In the genomic region with DNA sequence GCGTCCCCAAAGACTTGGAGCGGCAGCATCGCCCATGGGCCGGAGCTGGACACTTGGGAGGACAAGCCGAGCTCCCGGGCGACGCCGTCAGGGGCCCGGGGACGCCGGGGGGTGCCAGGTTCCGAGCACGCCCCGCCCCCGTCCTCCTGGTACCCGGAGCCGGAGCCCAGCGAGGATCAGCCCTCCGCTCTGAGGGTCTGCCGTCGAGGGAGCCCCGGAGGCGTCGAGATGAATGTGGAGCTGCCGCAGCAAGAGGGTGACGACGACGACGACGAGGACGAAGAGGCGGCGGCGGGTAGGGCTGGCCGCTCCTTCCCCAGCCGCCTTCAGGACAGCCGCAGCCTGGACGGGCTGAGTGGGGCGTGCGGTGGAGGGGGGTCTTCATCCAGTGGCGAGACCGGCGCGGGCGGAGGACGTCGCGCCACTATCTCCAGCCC, we compare ENCODE assay signal across 8 mouse cellular contexts. TPM values are rescaled to one million over a fixed set of nuclear protein-coding genes. Genes with fewer than 3 reads are reported as not detected.
DNase-seq lines count a peak whose midpoint lies in the region; ATAC-seq and TF ChIP-seq lines count a peak whose summit lies in the region.

No protein-coding gene starts in this region.

- peak overlapping the region; percentile 95 for H3K4me2 ChIP-seq in lung, embryonic 15.5 days
- peak overlapping the region; percentile 70 for H3K4me2 ChIP-seq in embryonic facial prominence, embryonic 15.5 days (replicated peaks)
- H3K4me2 ChIP-seq in intestine, postnatal 0 days (replicated peaks; ENCODE audit: low read depth), result peak overlapping the region; percentile 95
- H3K4me2 ChIP-seq in midbrain, embryonic 15.5 days, result peak overlapping the region; percentile 92

- H3K9me3 ChIP-seq in lung, embryonic 15.5 days, result no peaks in the 10 kb centered on the region
- H3K9me3 ChIP-seq in embryonic facial prominence, embryonic 15.5 days (replicated peaks), result no peaks in the 10 kb centered on the region
- no peaks in the 10 kb centered on the region for H3K9me3 ChIP-seq in intestine, postnatal 0 days (ENCODE audit: control insufficient read depth)
- no peaks in the 10 kb centered on the region for H3K9me3 ChIP-seq in midbrain, embryonic 15.5 days

- no peak for TF ChIP-seq CTCF in intestine, postnatal 0 days (IDR thresholded peaks at IDR 0.05; ENCODE audit: low read depth)

- DNase-seq in adrenal gland, postnatal 25 days, result peak; percentile 66
- DNase-seq in adrenal gland, postnatal 4 days (ENCODE audit: low spot score in 2 of 2), result no peak
- no peak for DNase-seq in lung, postnatal 36 days

- H3K4me1 ChIP-seq in lung, embryonic 15.5 days, result peaks cover 39% of the 10 kb centered on the region
- peaks cover 33% of the 10 kb centered on the region for H3K4me1 ChIP-seq in embryonic facial prominence, embryonic 15.5 days
- 0 out of 2 replicates have a peak, but pooled peaks cover 7% of the 10 kb centered on the region for H3K4me1 ChIP-seq in intestine, postnatal 0 days (replicated peaks; ENCODE audit: control insufficient read depth, insufficient read depth, low read length)
- H3K4me1 ChIP-seq in midbrain, embryonic 15.5 days, result peaks cover 40% of the 10 kb centered on the region

- peak overlapping the region; percentile 92 for H3K27ac ChIP-seq in lung, embryonic 15.5 days
- peak overlapping the region; percentile 92 for H3K27ac ChIP-seq in embryonic facial prominence, embryonic 15.5 days (replicated peaks)
- H3K27ac ChIP-seq in intestine, postnatal 0 days (ENCODE audit: low read depth, low read length), result peak overlapping the region; percentile 86
- peak overlapping the region; percentile 95 for H3K27ac ChIP-seq in midbrain, embryonic 15.5 days

- H3K9ac ChIP-seq in lung, embryonic 15.5 days, result peak overlapping the region; percentile 90
- H3K9ac ChIP-seq in embryonic facial prominence, embryonic 15.5 days, result peak overlapping the region; percentile 90
- H3K9ac ChIP-seq in intestine, postnatal 0 days (ENCODE audit: low read depth, low read length), result peak overlapping the region; percentile 83
- peak overlapping the region; percentile 89 for H3K9ac ChIP-seq in midbrain, embryonic 15.5 days

- no peaks in the 10 kb centered on the region for H3K27me3 ChIP-seq in lung, embryonic 15.5 days
- no peaks in the 10 kb centered on the region for H3K27me3 ChIP-seq in embryonic facial prominence, embryonic 15.5 days
- H3K27me3 ChIP-seq in intestine, postnatal 0 days (replicated peaks; ENCODE audit: control insufficient read depth, insufficient read depth, low read length), result no peaks in the 10 kb centered on the region
- H3K27me3 ChIP-seq in midbrain, embryonic 15.5 days (replicated peaks), result no peaks in the 10 kb centered on the region

- under 1% methylated on average over 41 of the region's 49 CpGs for WGBS in lung, embryonic 15.5 days
- WGBS in embryonic facial prominence, embryonic 15.5 days, result under 1% methylated on average over 49 of the region's 49 CpGs
- WGBS in intestine, postnatal 0 days, result under 1% methylated on average over 49 of the region's 49 CpGs
- WGBS in midbrain, embryonic 15.5 days, result under 1% methylated on average over 48 of the region's 49 CpGs

- peak overlapping the region; percentile 79 for H3K4me3 ChIP-seq in lung, embryonic 15.5 days
- peak overlapping the region; percentile 96 for H3K4me3 ChIP-seq in embryonic facial prominence, embryonic 15.5 days (replicated peaks)
- peak overlapping the region; percentile 80 for H3K4me3 ChIP-seq in intestine, postnatal 0 days (ENCODE audit: low read depth, low read length)
- H3K4me3 ChIP-seq in midbrain, embryonic 15.5 days, result peak overlapping the region; percentile 84

- peak; percentile 15 for ATAC-seq in lung, embryonic 15.5 days (ENCODE audit: borderline replicate concordance, extremely low read depth, low FRiP score, low TSS enrichment)
- ATAC-seq in embryonic facial prominence, embryonic 15.5 days (ENCODE audit: insufficient number of reproducible peaks, low FRiP score, low TSS enrichment, low read depth), result peak; percentile 3; the same call in 1 of the 2 replicates
- peak; percentile 2; the same call in 1 of the 2 replicates for ATAC-seq in intestine, postnatal 0 days
- ATAC-seq in midbrain, embryonic 15.5 days (replicated peaks), result peak; percentile 44
- no peak for ATAC-seq in granulocyte monocyte progenitor cell, adult 5-6 weeks (replicated peaks; ENCODE audit: poor library complexity, severe bottlenecking)

- H3K36me3 ChIP-seq in lung, embryonic 15.5 days, result no peaks in the 10 kb centered on the region
- no peaks in the 10 kb centered on the region for H3K36me3 ChIP-seq in embryonic facial prominence, embryonic 15.5 days
- no peaks in the 10 kb centered on the region for H3K36me3 ChIP-seq in intestine, postnatal 0 days (ENCODE audit: control insufficient read depth, insufficient read depth)
- no peaks in the 10 kb centered on the region for H3K36me3 ChIP-seq in midbrain, embryonic 15.5 days (replicated peaks)

RNA-seq across cellular contexts. Expression of a gene that starts 0.5 kb away (rescaled TPM):
- total RNA-seq in adrenal gland, postnatal 25 days (2021), result 23.1 and 32.0 TPM in 2 replicates
- 10 to 100 TPM; 24.3 to 26.0 TPM for total RNA-seq in adrenal gland, postnatal 4 days (2021)
- polyA plus RNA-seq in lung, embryonic 15.5 days (2015; fragmentation: Nextera tagmentation; extraction: Ambion mirVana), result 9.1 and 10.3 TPM in 2 replicates
- 14.9 and 15.7 TPM in 2 replicates for polyA plus RNA-seq in embryonic facial prominence, embryonic 15.5 days (2015; fragmentation: Nextera tagmentation; extraction: Ambion mirVana)
- polyA plus RNA-seq in intestine, postnatal 0 days (2015; fragmentation: Nextera tagmentation; extraction: Ambion mirVana), result 13.4 and 13.8 TPM in 2 replicates
- polyA plus RNA-seq in midbrain, embryonic 15.5 days (2015; fragmentation: Nextera tagmentation; extraction: Ambion mirVana), result 20.5 and 21.2 TPM in 2 replicates
- total RNA-seq in granulocyte monocyte progenitor cell, adult 5-6 weeks (2014; fragmentation: Nextera tagmentation), result 2.0 and 11.4 TPM in 2 replicates
- total RNA-seq in granulocyte monocyte progenitor cell, adult 5-6 weeks (2017), result 9.4 TPM in 2 replicates

RNA-seq across cellular contexts. Expression of a gene that starts 10.6 kb away (rescaled TPM):
- total RNA-seq in adrenal gland, postnatal 25 days (2021), result 18.3 and 21.8 TPM in 2 replicates
- 10 to 100 TPM; 20.6 TPM for total RNA-seq in adrenal gland, postnatal 4 days (2021)
- polyA plus RNA-seq in lung, embryonic 15.5 days (2015; fragmentation: Nextera tagmentation; extraction: Ambion mirVana), result 69.3 and 71.1 TPM in 2 replicates
- polyA plus RNA-seq in embryonic facial prominence, embryonic 15.5 days (2015; fragmentation: Nextera tagmentation; extraction: Ambion mirVana), result 102 and 137 TPM in 2 replicates
- polyA plus RNA-seq in intestine, postnatal 0 days (2015; fragmentation: Nextera tagmentation; extraction: Ambion mirVana), result 14.5 TPM in 2 replicates
- polyA plus RNA-seq in midbrain, embryonic 15.5 days (2015; fragmentation: Nextera tagmentation; extraction: Ambion mirVana), result 33.5 and 37.7 TPM in 2 replicates
- total RNA-seq in granulocyte monocyte progenitor cell, adult 5-6 weeks (2014; fragmentation: Nextera tagmentation), result 15.1 and 48.9 TPM in 2 replicates
- 10.4 and 24.9 TPM in 2 replicates for total RNA-seq in granulocyte monocyte progenitor cell, adult 5-6 weeks (2017)

RNA-seq across cellular contexts. Expression of a gene that starts 14.5 kb away (rescaled TPM):
- total RNA-seq in adrenal gland, postnatal 25 days (2021), result 9.7 and 11.8 TPM in 2 replicates
- 10 to 100 TPM; 41.5 to 41.7 TPM for total RNA-seq in adrenal gland, postnatal 4 days (2021)
- polyA plus RNA-seq in lung, embryonic 15.5 days (2015; fragmentation: Nextera tagmentation; extraction: Ambion mirVana), result 207 and 211 TPM in 2 replicates
- 122 and 123 TPM in 2 replicates for polyA plus RNA-seq in embryonic facial prominence, embryonic 15.5 days (2015; fragmentation: Nextera tagmentation; extraction: Ambion mirVana)
- 24.3 and 26.2 TPM in 2 replicates for polyA plus RNA-seq in intestine, postnatal 0 days (2015; fragmentation: Nextera tagmentation; extraction: Ambion mirVana)
- polyA plus RNA-seq in midbrain, embryonic 15.5 days (2015; fragmentation: Nextera tagmentation; extraction: Ambion mirVana), result 17.7 and 23.9 TPM in 2 replicates
- 80.2 and 105 TPM in 2 replicates for total RNA-seq in granulocyte monocyte progenitor cell, adult 5-6 weeks (2014; fragmentation: Nextera tagmentation)
- 102 and 122 TPM in 2 replicates for total RNA-seq in granulocyte monocyte progenitor cell, adult 5-6 weeks (2017)

RNA-seq across cellular contexts. Expression of a gene that starts 28.3 kb away (rescaled TPM):
- total RNA-seq in adrenal gland, postnatal 25 days (2021), result 143 and 163 TPM in 2 replicates
- 100 to 1,000 TPM; 208 to 226 TPM for total RNA-seq in adrenal gland, postnatal 4 days (2021)
- polyA plus RNA-seq in lung, embryonic 15.5 days (2015; fragmentation: Nextera tagmentation; extraction: Ambion mirVana), result 61.6 and 66.6 TPM in 2 replicates
- 111 and 149 TPM in 2 replicates for polyA plus RNA-seq in embryonic facial prominence, embryonic 15.5 days (2015; fragmentation: Nextera tagmentation; extraction: Ambion mirVana)
- 45.3 and 50.3 TPM in 2 replicates for polyA plus RNA-seq in intestine, postnatal 0 days (2015; fragmentation: Nextera tagmentation; extraction: Ambion mirVana)
- 319 and 333 TPM in 2 replicates for polyA plus RNA-seq in midbrain, embryonic 15.5 days (2015; fragmentation: Nextera tagmentation; extraction: Ambion mirVana)
- 59.2 and 63.1 TPM in 2 replicates for total RNA-seq in granulocyte monocyte progenitor cell, adult 5-6 weeks (2014; fragmentation: Nextera tagmentation)
- 7.2 and 8.6 TPM in 2 replicates for total RNA-seq in granulocyte monocyte progenitor cell, adult 5-6 weeks (2017)

RNA-seq across cellular contexts. Expression of a gene that starts 35.0 kb away (rescaled TPM):
- 66.5 and 84.7 TPM in 2 replicates for total RNA-seq in adrenal gland, postnatal 25 days (2021)
- total RNA-seq in adrenal gland, postnatal 4 days (2021), result 100 to 1,000 TPM in 1 of 2 experiments, 10 to 100 TPM in 1; 99.4 to 130 TPM
- 21.7 and 24.0 TPM in 2 replicates for polyA plus RNA-seq in lung, embryonic 15.5 days (2015; fragmentation: Nextera tagmentation; extraction: Ambion mirVana)
- polyA plus RNA-seq in embryonic facial prominence, embryonic 15.5 days (2015; fragmentation: Nextera tagmentation; extraction: Ambion mirVana), result 29.6 and 34.4 TPM in 2 replicates
- 7.2 and 11.3 TPM in 2 replicates for polyA plus RNA-seq in intestine, postnatal 0 days (2015; fragmentation: Nextera tagmentation; extraction: Ambion mirVana)
- 11.3 and 12.3 TPM in 2 replicates for polyA plus RNA-seq in midbrain, embryonic 15.5 days (2015; fragmentation: Nextera tagmentation; extraction: Ambion mirVana)
- total RNA-seq in granulocyte monocyte progenitor cell, adult 5-6 weeks (2014; fragmentation: Nextera tagmentation), result 10.3 and 11.7 TPM in 2 replicates
- 9.4 and 9.8 TPM in 2 replicates for total RNA-seq in granulocyte monocyte progenitor cell, adult 5-6 weeks (2017)
